Mouse (Mus musculus): ENCODE results near the gene Obox1.
"Not testable (repeated sequence)": the region's sequence is repeated elsewhere in the genome, so short reads cannot be mapped to it uniquely, and the experiment has no call there.

The Obox1 gene

GRCm38 (mm10) chr7:15388421-15388998 is at the start of gene Obox1, which contains the start of gene Obox2:
TSS of gene Obox1 (plus strand) at chr7:15388948.
TSS of gene Obox2 (plus strand) at chr7:15388721.
- ATAC-seq (ENCODE audit: insufficient number of reproducible peaks, low FRiP score, low TSS enrichment), result not testable (repeated sequence)

GRCm38 (mm10) chr7:15399147-15399874 is 10.6 kb downstream of the Obox1 start:
- not testable (repeated sequence) for ATAC-seq (ENCODE audit: insufficient number of reproducible peaks, low FRiP score, low TSS enrichment)

- not testable (repeated sequence) for ATAC-seq (ENCODE audit: insufficient number of reproducible peaks, low FRiP score, low TSS enrichment)
Observed at GRCm38 (mm10) chr7:15406816-15407215, 18.1 kb downstream of the Obox1 start.

GRCm38 (mm10) chr7:15418046-15418445 is 29.3 kb downstream of the Obox1 start:
- ATAC-seq (ENCODE audit: insufficient number of reproducible peaks, low FRiP score, low TSS enrichment), result not testable (repeated sequence)

GRCm38 (mm10) chr7:15425537-15425936 is 36.8 kb downstream of the Obox1 start:
- not testable (repeated sequence) for ATAC-seq (ENCODE audit: insufficient number of reproducible peaks, low FRiP score, low TSS enrichment)

- not testable (repeated sequence) for ATAC-seq (ENCODE audit: insufficient number of reproducible peaks, low FRiP score, low TSS enrichment)
Observed at GRCm38 (mm10) chr7:15509411-15509810, 120.7 kb downstream of the Obox1 start.
